Mouse (Mus musculus) liver, embryonic 11.5 days (tissue): ENCODE results near the gene Flg2. TPM values are rescaled to one million over a fixed set of nuclear protein-coding genes. Genes with fewer than 3 reads are reported as not detected.

Experiments
- ATAC-seq: fragments of 200-750 bp; cut with Nextera tagmentation; replicated peaks from 2 replicates; pipeline ENCODE4 v1.8.0; 2017; ENCODE audit warnings: moderate number of reproducible peaks, mild to moderate bottlenecking, moderate TSS enrichment, moderate library complexity; ENCODE audit not compliant: low FRiP score
- DNase-seq: peaks from one replicate; pipeline ENCODE4 v3.0.0-alpha.2; 2017; ENCODE audit warnings: low spot score
- H3K27ac ChIP-seq: fragments of 300-500 bp; sonication (generic); 2 replicates; pipeline ENCODE4 v1.5.1; 2014; ENCODE audit warnings: mild to moderate bottlenecking, low read depth, low read length, control low read depth
- H3K27me3 ChIP-seq: fragments of 300-500 bp; sonication (generic); replicated peaks from 2 replicates; pipeline ENCODE4 v1.6.1; 2014; ENCODE audit warnings: low read length, mixed read lengths; ENCODE audit not compliant: control insufficient read depth, insufficient read depth
- H3K36me3 ChIP-seq: fragments of 300-500 bp; sonication (generic); 2 replicates; pipeline ENCODE4 v1.6.1; 2014; ENCODE audit warnings: mild to moderate bottlenecking, low read length, moderate library complexity, mixed read lengths; ENCODE audit not compliant: control insufficient read depth, insufficient read depth
- H3K4me1 ChIP-seq: fragments of 300-500 bp; sonication (generic); replicated peaks from 2 replicates; pipeline ENCODE4 v1.6.1; 2014; ENCODE audit warnings: low read length, mixed read lengths; ENCODE audit not compliant: control insufficient read depth, insufficient read depth
- H3K4me2 ChIP-seq: fragments of 300-500 bp; sonication (generic); 2 replicates; pipeline ENCODE4 v1.6.1; 2014; ENCODE audit warnings: mild to moderate bottlenecking, control low read depth, moderate library complexity
- H3K4me3 ChIP-seq: fragments of 300-500 bp; sonication (generic); 2 replicates; pipeline ENCODE4 v1.5.1; 2014; ENCODE audit warnings: low read depth, low read length, control low read depth
- H3K9ac ChIP-seq: fragments of 300-500 bp; sonication (generic); 2 replicates; pipeline ENCODE4 v1.6.1; 2014; ENCODE audit warnings: low read depth, low read length, control low read depth
- H3K9me3 ChIP-seq: fragments of 300-500 bp; sonication (generic); 2 replicates; pipeline ENCODE4 v1.6.1; 2016; ENCODE audit warnings: low read length, inconsistent platforms, mixed read lengths; ENCODE audit not compliant: control insufficient read depth
- WGBS: fragments of 180-500 bp; shearing (Covaris S2); extraction: QIAGEN DNeasy Blood & Tissue Kit; methylation state at CpG from one replicate; pipeline ENCODE4 v1.1.7; 2014; 5-methylcytosine and 5-hydroxymethylcytosine counted together
- polyA plus RNA-seq: library from polyadenylated mRNA; unstranded; fragments of >200 nt; fragmentation: Nextera tagmentation; extraction: Ambion mirVana; gene quantifications from 2 replicates; pipeline ENCODE4 v1.2.1, GENCODE M21; 2014

The Flg2 gene
- not detected in 2 replicates for polyA plus RNA-seq

DNA sequence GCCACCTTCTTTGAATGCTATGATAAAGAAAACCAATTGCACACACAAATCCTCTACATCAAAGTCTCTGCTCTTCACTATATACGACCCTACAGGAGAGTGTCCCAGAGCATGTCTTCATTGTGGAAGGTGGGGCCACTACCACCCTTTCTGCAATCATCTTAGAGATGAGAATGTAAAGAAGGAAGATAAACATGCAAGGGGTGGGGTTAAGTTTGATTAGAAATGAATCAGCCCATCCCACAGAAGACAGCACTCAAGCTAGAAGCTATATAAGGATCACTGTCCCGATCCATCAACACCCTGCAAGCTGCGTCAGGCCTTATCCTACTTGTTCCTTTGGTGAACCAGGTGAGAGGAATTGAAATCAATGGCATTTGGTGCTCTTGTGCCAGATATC, at the start of gene Flg2:
Gene Flg2, plus strand, starts transcription at position 301 of the 400 bp plus-strand sequence.
- H3K4me3 ChIP-seq, result no peak within 1 kb of the TSS
- ATAC-seq, result no peak
- H3K27ac ChIP-seq, result no peak within 1 kb of the TSS
- no peak within 1 kb of the TSS for H3K4me2 ChIP-seq
- 90% methylated on average over 3 of the region's 3 CpGs for WGBS
- H3K9me3 ChIP-seq, result peaks cover 6% of the 10 kb centered on the region; the same call in 1 of the 2 replicates
- no peak for DNase-seq
- no peaks in the 10 kb centered on the region for H3K36me3 ChIP-seq
- no peak within 1 kb of the TSS for H3K9ac ChIP-seq
- H3K4me1 ChIP-seq, result no peaks in the 10 kb centered on the region
- no peaks in the 10 kb centered on the region for H3K27me3 ChIP-seq

DNA sequence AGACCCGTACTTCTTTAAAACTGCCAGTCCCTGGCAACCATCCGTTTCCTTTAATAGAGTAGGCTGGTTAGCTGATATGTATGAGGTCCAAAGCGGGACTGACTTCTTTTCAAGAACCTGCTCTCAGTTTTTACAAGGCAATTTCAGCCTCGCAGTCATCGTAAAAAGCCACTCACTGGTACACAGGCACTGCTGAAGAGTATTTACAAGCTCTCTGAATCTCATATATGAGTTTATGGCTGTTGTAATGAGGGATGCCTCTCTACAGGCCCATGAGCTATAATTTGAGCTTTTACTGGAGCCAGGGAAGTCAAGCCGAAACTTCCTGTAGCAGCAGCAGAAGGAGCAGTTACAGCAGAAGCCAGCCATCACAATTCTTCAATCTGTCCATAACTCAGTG, 34.6 kb upstream of the Flg2 start:
- WGBS, result 73% methylated on average over 6 of the region's 6 CpGs
- no peak overlapping the region for H3K4me3 ChIP-seq
- no peak overlapping the region for H3K9ac ChIP-seq
- no peak for ATAC-seq
- no peaks in the 10 kb centered on the region for H3K4me1 ChIP-seq
- no peaks in the 10 kb centered on the region for H3K36me3 ChIP-seq
- DNase-seq, result no peak
- no peaks in the 10 kb centered on the region for H3K27me3 ChIP-seq
- no peaks in the 10 kb centered on the region for H3K9me3 ChIP-seq
- no peak overlapping the region for H3K27ac ChIP-seq
- H3K4me2 ChIP-seq, result no peak overlapping the region

DNA sequence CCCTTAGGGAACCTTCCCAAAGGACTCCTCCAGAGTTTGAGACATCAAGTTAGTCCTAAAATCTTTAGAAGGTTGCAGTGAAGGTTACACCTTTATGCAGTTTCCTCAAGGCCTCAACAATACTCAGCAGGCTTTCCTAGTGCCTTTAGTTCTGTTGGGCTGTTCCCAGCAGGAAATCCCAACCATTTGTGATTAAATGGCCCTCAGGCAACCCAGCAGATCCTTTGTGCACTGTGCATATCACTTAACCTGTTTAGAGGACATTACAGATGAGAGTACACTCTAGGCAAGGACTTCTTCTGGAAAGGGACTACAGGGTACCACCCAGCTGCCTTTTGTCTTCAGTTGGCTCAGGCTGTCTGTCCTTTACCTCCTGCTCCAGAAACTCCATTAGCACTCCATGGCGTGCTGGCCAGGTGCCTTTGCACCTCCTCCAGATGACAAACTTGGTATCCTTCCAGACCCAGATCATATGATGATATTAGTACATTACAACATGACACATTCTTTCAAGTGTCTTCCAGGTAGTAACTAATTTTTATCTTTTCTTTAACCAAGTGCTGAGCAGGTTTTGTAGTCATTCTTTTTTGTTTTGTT, 34.0 kb upstream of the Flg2 start:
- no peak overlapping the region for H3K9ac ChIP-seq
- H3K9me3 ChIP-seq, result no peaks in the 10 kb centered on the region
- no peaks in the 10 kb centered on the region for H3K36me3 ChIP-seq
- ATAC-seq, result no peak
- 62% methylated on average over 1 of the region's 1 CpGs for WGBS
- H3K27ac ChIP-seq, result no peak overlapping the region
- DNase-seq, result no peak
- no peak overlapping the region for H3K4me2 ChIP-seq
- no peaks in the 10 kb centered on the region for H3K4me1 ChIP-seq
- no peaks in the 10 kb centered on the region for H3K27me3 ChIP-seq
- no peak overlapping the region for H3K4me3 ChIP-seq

GRCm38 (mm10) chr3:93180856-93181255, 16.2 kb upstream of the Flg2 start:
- Histone ChIP-seq H3K9ac (no peak overlapping the region), H3K4me2 (no peak overlapping the region), H3K4me3 (no peak overlapping the region), H3K36me3 (no peaks in the 10 kb centered on the region), H3K4me1 (no peaks in the 10 kb centered on the region), H3K27ac (no peak overlapping the region), H3K9me3 (no peaks in the 10 kb centered on the region), H3K27me3 (no peaks in the 10 kb centered on the region)
- ATAC-seq, result no peak
- no peak for DNase-seq
- 83% methylated on average over 4 of the region's 4 CpGs for WGBS

DNA sequence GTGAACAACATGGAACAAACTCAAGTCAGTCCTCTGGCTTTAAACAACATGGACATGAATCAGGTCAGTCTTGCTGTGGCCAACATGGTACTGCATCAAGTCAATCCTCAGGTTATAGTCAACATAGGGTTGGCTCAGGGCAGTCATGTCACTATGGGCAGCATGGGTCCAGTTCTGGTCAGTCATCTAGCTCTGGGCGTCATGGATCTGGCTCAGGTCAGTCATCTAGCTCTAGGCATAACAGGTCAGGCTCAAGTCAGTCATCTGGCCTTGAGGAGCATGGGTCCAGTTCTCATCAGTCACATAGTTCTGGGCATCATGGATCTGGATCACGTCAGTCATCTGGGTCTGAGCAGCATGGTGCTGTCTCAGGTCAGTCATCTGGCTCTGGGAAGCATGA, 4.9 kb downstream of the Flg2 start:
- ATAC-seq, result no peak
- WGBS, result 67% methylated on average over 2 of the region's 2 CpGs

DNA sequence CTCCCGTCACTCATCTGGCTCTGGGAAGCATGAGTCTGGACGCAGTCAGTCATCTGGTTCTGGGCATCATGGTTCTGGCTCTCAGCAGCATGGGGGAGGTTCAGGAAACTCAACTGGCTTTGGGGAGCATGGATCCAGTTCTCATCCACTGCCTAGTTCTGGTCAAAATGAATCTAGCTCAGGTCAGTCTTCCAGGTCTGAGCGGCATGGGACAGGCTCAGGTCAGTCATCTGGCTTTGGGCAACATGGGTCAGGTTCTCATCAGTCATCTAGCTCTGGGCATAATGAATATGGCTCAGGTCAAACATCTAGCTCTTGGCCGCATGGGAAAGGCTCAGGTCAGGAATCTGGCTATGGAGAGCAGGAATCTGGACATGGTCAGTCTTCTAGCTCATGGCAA, 5.4 kb downstream of the Flg2 start:
- 93% methylated on average over 4 of the region's 4 CpGs for WGBS
- no peak for ATAC-seq
- H3K9me3 ChIP-seq, result peaks cover 14% of the 10 kb centered on the region; the same call in 1 of the 2 replicates

More for the DNA sequence above, 4.9 kb downstream of the Flg2 start:
- H3K27ac ChIP-seq, result no peak overlapping the region
- H3K4me2 ChIP-seq, result no peak overlapping the region
- H3K9ac ChIP-seq, result no peak overlapping the region
- no peaks in the 10 kb centered on the region for H3K36me3 ChIP-seq
- H3K4me3 ChIP-seq, result no peak overlapping the region
- no peaks in the 10 kb centered on the region for H3K27me3 ChIP-seq
- peaks cover 14% of the 10 kb centered on the region; the same call in 1 of the 2 replicates for H3K9me3 ChIP-seq
- no peaks in the 10 kb centered on the region for H3K4me1 ChIP-seq
- DNase-seq, result no peak

More for the DNA sequence above, 5.4 kb downstream of the Flg2 start:
- no peak overlapping the region for H3K9ac ChIP-seq
- H3K27ac ChIP-seq, result no peak overlapping the region
- no peak overlapping the region for H3K4me2 ChIP-seq
- no peaks in the 10 kb centered on the region for H3K4me1 ChIP-seq
- H3K27me3 ChIP-seq, result no peaks in the 10 kb centered on the region
- no peak overlapping the region for H3K4me3 ChIP-seq
- H3K36me3 ChIP-seq, result no peaks in the 10 kb centered on the region
- DNase-seq, result no peak

Other genes starting within 250 kb of the Flg2 start
- gene Lce3d, start 239.9 kb upstream of the Flg2 start, polyA plus RNA-seq, result not detected in 2 replicates
- gene Lce3e, start 230.2 kb upstream of the Flg2 start, polyA plus RNA-seq, result not detected in 2 replicates
- gene Lce3f, start 205.1 kb upstream of the Flg2 start, polyA plus RNA-seq, result not detected in 2 replicates
- gene Crct1, start 181.6 kb upstream of the Flg2 start, polyA plus RNA-seq, result 0.49 and 0.97 TPM in 2 replicates
- gene Lce1m, start 178.2 kb upstream of the Flg2 start, polyA plus RNA-seq, result not detected in 2 replicates
- gene Gm4858, start 128.5 kb upstream of the Flg2 start, polyA plus RNA-seq, result not detected in 2 replicates
- gene Crnn, start 52.5 kb upstream of the Flg2 start, polyA plus RNA-seq, result not detected in 2 replicates
- gene Flg, start 76.2 kb downstream of the Flg2 start, polyA plus RNA-seq, result not detected in 2 replicates
- gene Hrnr, start 122.5 kb downstream of the Flg2 start, polyA plus RNA-seq, result not detected in 2 replicates
- not detected in 2 replicates for gene Rptn, start 196.4 kb downstream of the Flg2 start, polyA plus RNA-seq
- 0.11 and 0.53 TPM in 2 replicates for gene Tchh, start 245.1 kb downstream of the Flg2 start, polyA plus RNA-seq